Mouse (Mus musculus) gastrocnemius, postnatal 4 days (tissue): ENCODE data around the gene Hoxc4. TPM values are rescaled to one million over a fixed set of nuclear protein-coding genes. Genes with fewer than 3 reads are reported as not detected.

Experiments
- DNase-seq, 2 experiments: peaks; one replicate each; pipeline ENCODE4 v3.0.0; 2021 to 2022; ENCODE audit warnings: low spot score in 2 of 2, mixed read lengths in 2 of 2
- microRNA-seq: library from miRNA; unstranded; fragments of <30 nt; microRNA quantifications from one replicate; pipeline ENCODE4 v1.2.0, GENCODE M21; 2021
- total RNA-seq, 2 experiments: library from RNA; stranded (reverse); gene quantifications; 2 replicates each; pipeline ENCODE4 v1.2.3; 2021

Hoxc4 gene
- total RNA-seq, 2 experiments from 2014 or later = 6.9 to 8.2 TPM

DNA sequence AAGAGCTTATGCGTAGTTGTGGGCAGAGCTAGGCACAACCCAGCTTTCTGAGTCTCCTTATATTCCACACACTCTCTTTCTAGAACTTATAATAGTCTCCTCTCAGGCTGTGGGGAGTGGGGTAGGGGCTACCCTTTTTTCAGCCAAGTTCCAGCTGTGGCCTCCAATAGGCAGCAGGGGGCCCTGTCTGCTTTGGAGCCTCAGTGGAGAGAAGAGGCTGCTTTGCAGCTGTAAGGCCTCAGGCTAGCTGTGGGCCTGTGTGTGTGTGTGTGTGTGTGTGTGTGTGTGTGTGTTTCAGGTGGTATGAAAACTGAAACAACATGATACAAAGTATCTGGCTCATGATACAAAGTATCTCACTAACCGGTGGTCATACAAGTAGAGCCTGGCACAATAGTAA lies 58.9 kb downstream of the Hoxc4 start:
- no peak for DNase-seq

- DNase-seq = no peak
These were observed 63.9 kb downstream of the Hoxc4 start for GRCm38 (mm10) chr15:103082622-103083021.

GRCm38 (mm10) chr15:103083598-103083997 lies 64.9 kb downstream of the Hoxc4 start:
- no peak for DNase-seq

GRCm38 (mm10) chr15:103084944-103085343 lies 66.2 kb downstream of the Hoxc4 start:
- no peak for DNase-seq

GRCm38 (mm10) chr15:103085831-103086671 lies 67.3 kb downstream of the Hoxc4 start:
- peak in 1 of 2 experiments; percentile 57 for DNase-seq

Small RNA genes lying within 50 kb of the gene (microRNA-seq; reads per million reads assigned to microRNA genes)
- gene Mir196a-2 = 1,027 reads per million, percentile 77 among the genes with 10 or more reads in this experiment
- 514 reads per million, percentile 68 among the genes with 10 or more reads in this experiment for gene Mir615

Other genes starting within 250 kb of the Hoxc4 start
- not detected for gene Hoxc13, start 97.8 kb upstream of the Hoxc4 start, total RNA-seq
- gene Hoxc12, start 82.2 kb upstream of the Hoxc4 start, total RNA-seq = not detected
- gene Hoxc11, start 64.5 kb upstream of the Hoxc4 start, total RNA-seq = 10 to 100 TPM; 11.0 to 12.0 TPM
- gene Hoxc10, start 52.1 kb upstream of the Hoxc4 start, total RNA-seq = 10 to 100 TPM; 45.2 to 46.4 TPM
- gene Hoxc5, start 51.5 kb upstream of the Hoxc4 start, total RNA-seq = 1 to 10 TPM; 4.1 to 5.0 TPM
- 1 to 10 TPM; 8.4 to 8.6 TPM for gene Hoxc9, start 42.5 kb upstream of the Hoxc4 start, total RNA-seq
- gene Hoxc8, start 28.3 kb upstream of the Hoxc4 start, total RNA-seq = 1 to 10 TPM; 3.2 to 3.3 TPM
- 10 to 100 TPM; 12.7 to 12.8 TPM for gene Hoxc6, start 20.7 kb upstream of the Hoxc4 start, total RNA-seq
- gene Smug1, start 148.2 kb downstream of the Hoxc4 start, total RNA-seq = 10 to 100 TPM; 13.9 to 15.4 TPM
- 100 to 1,000 TPM in 1 of 2 experiments, 10 to 100 TPM in 1; 97.9 to 100 TPM for gene Cbx5, start 220.9 kb downstream of the Hoxc4 start, total RNA-seq
- 100 to 1,000 TPM; 295 to 303 TPM for gene Hnrnpa1, start 221.5 kb downstream of the Hoxc4 start, total RNA-seq
- gene Nfe2, start 239.5 kb downstream of the Hoxc4 start, total RNA-seq = 1 to 10 TPM in 1 of 2 experiments, under 1 TPM in 1; 0.61 to 1.5 TPM